7 mouse cellular contexts compared by ENCODE assay signal in the genomic region with DNA sequence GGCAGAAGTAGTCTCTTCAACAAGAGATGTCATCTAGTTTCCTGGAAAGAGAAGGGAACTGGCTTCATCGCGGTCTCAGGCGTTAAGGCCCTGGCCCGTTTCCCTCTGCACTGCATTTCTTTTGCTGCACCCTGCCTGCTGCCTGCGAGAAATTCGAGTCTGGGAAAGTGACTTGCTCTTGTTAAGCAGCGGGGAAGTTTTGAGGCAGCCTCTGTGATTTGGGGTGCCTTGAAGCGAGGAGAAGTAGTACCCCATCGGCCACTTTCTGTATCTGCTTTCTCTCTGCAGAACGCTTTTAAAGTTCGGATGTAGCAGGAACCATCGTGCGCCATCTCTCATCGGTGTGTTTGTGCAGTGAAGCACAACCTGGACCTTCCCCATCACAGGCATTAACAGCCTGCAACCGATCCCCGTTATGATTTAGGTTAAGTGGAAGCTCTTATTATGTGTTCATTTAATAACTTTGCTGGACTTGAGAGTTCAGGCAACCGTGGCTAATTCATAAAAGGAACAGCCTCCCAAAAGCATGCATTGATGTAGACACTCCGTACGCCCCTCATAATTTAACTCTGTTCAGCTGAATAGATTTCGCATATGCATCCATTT.
DNase-seq lines count a peak whose midpoint lies in the region; ATAC-seq and TF ChIP-seq lines count a peak whose summit lies in the region.

No protein-coding gene starts in this region.

- no peak for TF ChIP-seq CTCF in brain, embryonic 14.5 days (IDR thresholded peaks at IDR 0.05; ENCODE audit: borderline replicate concordance, extremely low read depth, insufficient read depth, insufficient read length)
- no peak for TF ChIP-seq CTCF in intestine, postnatal 0 days (IDR thresholded peaks at IDR 0.05; ENCODE audit: low read depth)

- ATAC-seq in hindbrain, embryonic 11.5 days (ENCODE audit: low FRiP score), result no peak
- ATAC-seq in intestine, postnatal 0 days, result no peak

- no peak overlapping the region for H3K9ac ChIP-seq in hindbrain, embryonic 11.5 days (ENCODE audit: low read depth, low read length)
- H3K9ac ChIP-seq in intestine, postnatal 0 days (ENCODE audit: low read depth, low read length), result no peak overlapping the region

- DNase-seq in hindbrain, embryonic 10.5 days (ENCODE audit: low spot score), result no peak
- no peak for DNase-seq in hindbrain, embryonic 11.5 days (ENCODE audit: low spot score)
- DNase-seq in MEL-GATA-1-ER (ENCODE audit: extremely low read depth, low read depth), result peak; percentile 42
- peak; percentile 74 for DNase-seq in brain, embryonic 14.5 days (ENCODE audit: low read depth)
- peak; percentile 17 for DNase-seq in kidney, postnatal 14 days
- no peak for DNase-seq in urinary bladder, postnatal 10 days (ENCODE audit: low spot score)

- no peaks in the 10 kb centered on the region for H3K9me3 ChIP-seq in hindbrain, embryonic 10.5 days
- H3K9me3 ChIP-seq in hindbrain, embryonic 11.5 days (ENCODE audit: control insufficient read depth, low read length), result no peaks in the 10 kb centered on the region
- H3K9me3 ChIP-seq in intestine, postnatal 0 days (ENCODE audit: control insufficient read depth), result no peaks in the 10 kb centered on the region

- no peak overlapping the region for H3K4me2 ChIP-seq in hindbrain, embryonic 11.5 days (replicated peaks; ENCODE audit: low read depth, low read length)
- H3K4me2 ChIP-seq in intestine, postnatal 0 days (replicated peaks; ENCODE audit: low read depth), result no peak overlapping the region

- WGBS in hindbrain, embryonic 10.5 days, result 59% methylated on average over 20 of the region's 20 CpGs
- 63% methylated on average over 20 of the region's 20 CpGs for WGBS in hindbrain, embryonic 11.5 days
- WGBS in intestine, postnatal 0 days, result 72% methylated on average over 20 of the region's 20 CpGs

- peaks cover 26% of the 10 kb centered on the region for H3K4me1 ChIP-seq in hindbrain, embryonic 10.5 days (replicated peaks)
- no peaks in the 10 kb centered on the region for H3K4me1 ChIP-seq in hindbrain, embryonic 11.5 days (replicated peaks; ENCODE audit: control insufficient read depth, insufficient read depth, low read length)
- no peaks in the 10 kb centered on the region for H3K4me1 ChIP-seq in intestine, postnatal 0 days (replicated peaks; ENCODE audit: control insufficient read depth, insufficient read depth, low read length)

- no peaks in the 10 kb centered on the region for H3K27me3 ChIP-seq in hindbrain, embryonic 10.5 days (ENCODE audit: insufficient read depth, poor library complexity, severe bottlenecking)
- H3K27me3 ChIP-seq in hindbrain, embryonic 11.5 days (ENCODE audit: control insufficient read depth, insufficient read depth, low read length), result no peaks in the 10 kb centered on the region
- no peaks in the 10 kb centered on the region for H3K27me3 ChIP-seq in intestine, postnatal 0 days (replicated peaks; ENCODE audit: control insufficient read depth, insufficient read depth, low read length)

- 0 out of 2 replicates have a peak overlapping the region, but pooled peaks have one; percentile 19 for H3K27ac ChIP-seq in hindbrain, embryonic 10.5 days
- no peak overlapping the region for H3K27ac ChIP-seq in hindbrain, embryonic 11.5 days (ENCODE audit: low read depth, low read length)
- H3K27ac ChIP-seq in intestine, postnatal 0 days (ENCODE audit: low read depth, low read length), result no peak overlapping the region

- no peak overlapping the region for H3K4me3 ChIP-seq in hindbrain, embryonic 10.5 days
- no peak overlapping the region for H3K4me3 ChIP-seq in hindbrain, embryonic 11.5 days (ENCODE audit: low read depth, low read length)
- no peak overlapping the region for H3K4me3 ChIP-seq in intestine, postnatal 0 days (ENCODE audit: low read depth, low read length)

- TF ChIP-seq POLR2A in brain, embryonic 14.5 days (IDR thresholded peaks at IDR 0.05; ENCODE audit: borderline replicate concordance, extremely low read depth, insufficient read depth, insufficient read length, poor library complexity, severe bottlenecking), result no peak

- H3K36me3 ChIP-seq in hindbrain, embryonic 10.5 days, result no peaks in the 10 kb centered on the region
- no peaks in the 10 kb centered on the region for H3K36me3 ChIP-seq in hindbrain, embryonic 11.5 days (ENCODE audit: control insufficient read depth, insufficient read depth, low read length)
- H3K36me3 ChIP-seq in intestine, postnatal 0 days (ENCODE audit: control insufficient read depth, insufficient read depth), result no peaks in the 10 kb centered on the region

Comparison
In these comparisons a context has a peak if more than half of its experiments do, and no peak if none do; other contexts are left out.
1. DNase-seq: peak in MEL-GATA-1-ER (single experiment), brain, embryonic 14.5 days (single experiment) and kidney, postnatal 14 days (single experiment); none in hindbrain, embryonic 10.5 days (single experiment), hindbrain, embryonic 11.5 days (single experiment) and urinary bladder, postnatal 10 days (single experiment).